Mouse (Mus musculus): Measurements from ENCODE around the gene Dazap2. TPM values are rescaled to one million over a fixed set of nuclear protein-coding genes. Genes with fewer than 3 reads are reported as not detected.

The Dazap2 gene
- total RNA-seq, 4 experiments from 2014 or later, result 106 to 135 (median 115) TPM

Small RNAs within 50 kb of the gene (microRNA-seq; reads per million reads assigned to microRNA genes)
- 0 reads per million in 2 experiments for gene Mir6961

Other genes starting within 250 kb of the Dazap2 start
- gene Gm5475, start 193.2 kb upstream of the Dazap2 start, total RNA-seq (2022), result not detected
- gene Slc11a2, start 190.3 kb upstream of the Dazap2 start, total RNA-seq (2022), result 10 to 100 TPM; 54.1 to 68.5 (median 60.4) TPM
- 10 to 100 TPM; 57.2 to 67.6 (median 62.7) TPM for gene Letmd1, start 146.3 kb upstream of the Dazap2 start, total RNA-seq (2022)
- 10 to 100 TPM; 22.7 to 26.3 (median 24.6) TPM for gene Csrnp2, start 119.9 kb upstream of the Dazap2 start, total RNA-seq (2022)
- gene Tfcp2, start 63.3 kb upstream of the Dazap2 start, total RNA-seq (2022), result 10 to 100 TPM; 31.4 to 41.1 (median 36.5) TPM
- gene Pou6f1, start 15.4 kb upstream of the Dazap2 start, total RNA-seq (2022), result 100 to 1,000 TPM in 3 of 4 experiments, 10 to 100 TPM in 1; 99.4 to 115 (median 109) TPM
- 1 to 10 TPM; 1.4 to 4.3 (median 2.7) TPM for gene Smagp, start 21.6 kb downstream of the Dazap2 start, total RNA-seq (2022)
- gene Bin2, start 54.2 kb downstream of the Dazap2 start, total RNA-seq (2022), result 10 to 100 TPM in 2 of 4 experiments, 1 to 10 TPM in 2; 4.5 to 15.9 (median 9.7) TPM
- 1 to 10 TPM in 3 of 4 experiments, under 1 TPM in 1; 0.68 to 7.5 (median 5.7) TPM for gene Cela1, start 72.6 kb downstream of the Dazap2 start, total RNA-seq (2022)
- gene Galnt6, start 114.0 kb downstream of the Dazap2 start, total RNA-seq (2022), result 10 to 100 TPM in 2 of 4 experiments, 1 to 10 TPM in 2; 8.8 to 14.4 (median 11.5) TPM
- gene Slc4a8, start 146.4 kb downstream of the Dazap2 start, total RNA-seq (2022), result 10 to 100 TPM; 67.0 to 90.0 (median 75.9) TPM